Mouse (Mus musculus): ENCODE results near the gene Samd14.

DNA sequence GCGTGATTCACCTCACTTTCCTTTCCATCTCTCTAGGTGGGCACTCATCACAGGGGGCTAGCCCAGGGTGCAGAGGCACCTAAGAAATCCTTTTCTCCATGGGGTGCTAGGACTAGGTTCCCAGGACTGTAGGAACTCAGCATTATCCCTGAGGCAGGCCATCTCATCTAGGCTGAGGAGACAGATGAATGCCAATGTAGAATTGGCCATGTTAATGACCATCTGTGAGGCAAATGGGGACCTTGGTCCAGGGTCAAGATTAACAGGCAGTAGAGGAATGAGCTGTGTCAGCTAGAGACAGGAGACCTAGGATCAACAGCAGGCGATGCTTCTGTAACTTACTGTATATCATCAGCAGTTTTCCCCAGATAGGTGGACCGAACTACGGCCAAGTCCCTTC is 30.1 kb downstream of the Samd14 start:
- TF ChIP-seq POLR2A (IDR thresholded peaks at IDR 0.05; ENCODE audit: low read depth, low read length) (no peak), CTCF (IDR thresholded peaks at IDR 0.05; ENCODE audit: borderline replicate concordance, insufficient read depth, low read length) (no peak)

Data from embryonic fibroblast, embryonic 13.5 days (primary cell).